In the genomic region with DNA sequence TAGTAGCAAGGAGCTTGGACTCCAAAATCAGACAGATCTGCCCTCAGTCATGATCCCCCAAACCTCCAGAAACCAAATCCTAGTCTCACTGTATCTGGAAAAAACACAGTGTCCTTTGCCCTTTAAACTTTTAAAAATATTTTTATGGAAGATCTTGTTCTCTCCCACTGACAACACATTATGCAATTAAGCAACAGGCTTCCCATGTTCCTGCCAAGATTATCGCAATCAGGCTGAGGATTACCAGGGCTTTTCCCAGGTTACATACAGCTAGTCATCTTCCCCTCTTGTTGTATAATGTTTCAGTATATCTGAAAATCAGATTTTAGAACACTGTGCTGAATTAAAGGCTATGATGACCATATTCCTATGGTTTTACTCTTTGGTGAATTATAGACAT, we compare ENCODE assay signal across 20 mouse cellular contexts.
"Had no signal": no experiment of that assay in that cellular context is flagged by ENCODE, and none has a peak within 500 bp of the region (broad histone marks: within the 10 kb centered on the region; RNA-seq: fewer than 3 reads in every experiment).

No protein-coding gene starts in this region.

- H3K9ac ChIP-seq: intestine, embryonic 15.5 days; liver, embryonic 15.5 days; midbrain, embryonic 13.5 days; neural tube, embryonic 13.5 days; stomach, embryonic 15.5 days had no signal

- H3K4me2 ChIP-seq: intestine, embryonic 15.5 days; liver, embryonic 11.5 days; liver, embryonic 15.5 days; midbrain, embryonic 13.5 days; neural tube, embryonic 13.5 days; stomach, embryonic 15.5 days had no signal

- H3K36me3 ChIP-seq: intestine, embryonic 15.5 days; liver, embryonic 15.5 days; midbrain, embryonic 10.5 days; midbrain, embryonic 13.5 days; neural tube, embryonic 13.5 days; stomach, embryonic 15.5 days had no signal

- H3K9me3 ChIP-seq: intestine, embryonic 15.5 days; liver, embryonic 15.5 days; midbrain, embryonic 10.5 days; midbrain, embryonic 13.5 days; neural tube, embryonic 13.5 days; stomach, embryonic 15.5 days had no signal

- H3K4me3 ChIP-seq: intestine, embryonic 15.5 days; layer of hippocampus, adult 2 months; left cerebral cortex, adult 2 months; liver, embryonic 15.5 days; megakaryocyte, embryonic 14.5 days; midbrain, embryonic 10.5 days; midbrain, embryonic 13.5 days; myocyte; neural tube, embryonic 13.5 days; stomach, embryonic 15.5 days had no signal

- H3K4me1 ChIP-seq: intestine, embryonic 15.5 days; liver, embryonic 15.5 days; megakaryocyte, embryonic 14.5 days; midbrain, embryonic 10.5 days; midbrain, embryonic 13.5 days; neural tube, embryonic 13.5 days; stomach, embryonic 15.5 days had no signal

- H3K27ac ChIP-seq: intestine, embryonic 15.5 days; kidney, postnatal 0 days; layer of hippocampus, adult 2 months; left cerebral cortex, adult 2 months; liver, embryonic 15.5 days; midbrain, embryonic 10.5 days; midbrain, embryonic 13.5 days; neural tube, embryonic 13.5 days; stomach, embryonic 15.5 days had no signal

- DNase-seq: kidney, adult 18-20 months; kidney, postnatal 25 days; layer of hippocampus, postnatal 36 days; retina, postnatal 1 day; right cerebral cortex, postnatal 25 days; spleen, adult 18-20 months; thymus, postnatal 25 days had no signal

- ATAC-seq: intestine, embryonic 15.5 days; midbrain, embryonic 13.5 days; midbrain, embryonic 16.5 days had no signal

- H3K27me3 ChIP-seq: intestine, embryonic 15.5 days; liver, embryonic 15.5 days; megakaryocyte, embryonic 14.5 days; midbrain, embryonic 13.5 days; neural tube, embryonic 13.5 days; stomach, embryonic 15.5 days had no signal
